Mouse (Mus musculus) erythroblast, adult 5-6 weeks (primary cell): ENCODE measurements at regions not wholly inside any gene's neighbourhood (a gene's known extent, or its start where the extent isn't known, plus 50 kb on each side); places are given as distances from the start of the nearest gene placed in this dataset.

Source experiments
- ATAC-seq: replicated peaks from 2 replicates; pipeline ENCODE4 v1.8.0; 2016; ENCODE audit warnings: moderate number of reproducible peaks, mild to moderate bottlenecking, moderate TSS enrichment, inconsistent platforms; ENCODE audit not compliant: poor library complexity, low FRiP score, severe bottlenecking

GRCm38 (mm10) chr1:194342568-194342967 lies 275.4 kb upstream of the Plxna2 start:
- no peak for ATAC-seq

GRCm38 (mm10) chr1:194341758-194342157 lies 276.3 kb upstream of the Plxna2 start:
- ATAC-seq: no peak

GRCm38 (mm10) chr1:194334752-194335719 lies 283.0 kb upstream of the Plxna2 start:
- no peak for ATAC-seq

- ATAC-seq: no peak
These were observed 285.4 kb upstream of the Plxna2 start for GRCm38 (mm10) chr1:194332639-194333038.

- no peak for ATAC-seq
These were observed 287.5 kb upstream of the Plxna2 start for GRCm38 (mm10) chr1:194330471-194330870.

- no peak for ATAC-seq
These were observed 297.5 kb upstream of the Plxna2 start for GRCm38 (mm10) chr1:194320320-194321036.

- no peak for ATAC-seq
These were observed 299.7 kb upstream of the Plxna2 start for GRCm38 (mm10) chr1:194318351-194318750.

- ATAC-seq: no peak
These were observed 302.4 kb upstream of the Plxna2 start for GRCm38 (mm10) chr1:194315593-194315992.

GRCm38 (mm10) chr1:194310373-194310772 lies 307.6 kb upstream of the Plxna2 start:
- ATAC-seq: no peak

- peak; percentile 80 for ATAC-seq
These were observed 309.4 kb upstream of the Plxna2 start for GRCm38 (mm10) chr1:194308648-194309047.

GRCm38 (mm10) chr1:194303951-194304350 lies 314.1 kb upstream of the Plxna2 start:
- ATAC-seq: no peak

- no peak for ATAC-seq
These were observed 315.2 kb upstream of the Plxna2 start for GRCm38 (mm10) chr1:194302775-194303174.

- no peak for ATAC-seq
These were observed 336.1 kb upstream of the Plxna2 start for GRCm38 (mm10) chr1:194281941-194282340.

GRCm38 (mm10) chr1:194268028-194268427 lies 350.0 kb upstream of the Plxna2 start:
- ATAC-seq: no peak

- ATAC-seq: no peak
These were observed 355.6 kb upstream of the Plxna2 start for GRCm38 (mm10) chr1:194262374-194262773.

GRCm38 (mm10) chr1:194259957-194260356 lies 358.1 kb upstream of the Plxna2 start:
- ATAC-seq: no peak

GRCm38 (mm10) chr1:194244776-194245366 lies 373.1 kb upstream of the Plxna2 start:
- no peak for ATAC-seq

- no peak for ATAC-seq
These were observed 376.9 kb upstream of the Plxna2 start for GRCm38 (mm10) chr1:194241111-194241510.

GRCm38 (mm10) chr1:194231206-194231605 lies 386.8 kb upstream of the Plxna2 start:
- no peak for ATAC-seq

GRCm38 (mm10) chr1:194226550-194227160 lies 391.4 kb upstream of the Plxna2 start:
- no peak for ATAC-seq
